Mouse (Mus musculus) lung, embryonic 16.5 days (tissue): ENCODE measurements at regions not wholly inside any gene's neighbourhood (a gene's known extent, or its start where the extent isn't known, plus 50 kb on each side); places are given as distances from the start of the nearest gene placed in this dataset.

ENCODE experiments used
- ATAC-seq: fragments of 200-750 bp; cut with Nextera tagmentation; 2 replicates; pipeline ENCODE4 v1.8.0; 2017; ENCODE audit warnings: low read depth, mild to moderate bottlenecking, moderate library complexity
- H3K27ac ChIP-seq: fragments of 300-500 bp; sonication (generic); 2 replicates; pipeline ENCODE4 v1.5.1; 2014; ENCODE audit warnings: mild to moderate bottlenecking, control low read depth, low read length
- H3K27me3 ChIP-seq: fragments of 300-500 bp; sonication (generic); 2 replicates; pipeline ENCODE4 v1.6.1; 2014; ENCODE audit warnings: low read depth, low read length, mixed read lengths; ENCODE audit not compliant: control insufficient read depth, insufficient read depth
- H3K36me3 ChIP-seq: fragments of 300-500 bp; sonication (generic); 2 replicates; pipeline ENCODE4 v1.6.1; 2014; ENCODE audit warnings: low read length; ENCODE audit not compliant: control insufficient read depth, insufficient read depth
- H3K4me1 ChIP-seq: fragments of 300-500 bp; sonication (generic); replicated peaks from 2 replicates; pipeline ENCODE4 v1.6.1; 2014; ENCODE audit warnings: low read length, mixed read lengths; ENCODE audit not compliant: control insufficient read depth, insufficient read depth
- H3K4me2 ChIP-seq: fragments of 300-500 bp; sonication (generic); 2 replicates; pipeline ENCODE4 v1.6.1; 2014; ENCODE audit warnings: low read depth, low read length, control low read depth
- H3K4me3 ChIP-seq: fragments of 300-500 bp; sonication (generic); 2 replicates; pipeline ENCODE4 v1.5.1; 2014; ENCODE audit warnings: mild to moderate bottlenecking, low read length, control low read depth
- H3K9ac ChIP-seq: fragments of 300-500 bp; sonication (generic); 2 replicates; pipeline ENCODE4 v1.6.1; 2014; ENCODE audit warnings: low read length, control low read depth
- H3K9me3 ChIP-seq: fragments of 300-500 bp; sonication (generic); 2 replicates; pipeline ENCODE4 v1.6.1; 2016; ENCODE audit warnings: low read length; ENCODE audit not compliant: control insufficient read depth
- WGBS: fragments of 180-500 bp; shearing (Covaris S2); extraction: QIAGEN DNeasy Blood & Tissue Kit; methylation state at CpG from one replicate; pipeline ENCODE4 v1.1.7; 2014; 5-methylcytosine and 5-hydroxymethylcytosine counted together

- Histone ChIP-seq H3K4me3 (no peak overlapping the region), H3K27ac (peak overlapping the region; percentile 63), H3K36me3 (no peaks in the 10 kb centered on the region), H3K9ac (no peak overlapping the region), H3K27me3 (no peaks in the 10 kb centered on the region), H3K4me2 (no peak overlapping the region), H3K9me3 (no peaks in the 10 kb centered on the region), H3K4me1 (peaks cover 14% of the 10 kb centered on the region)
- ATAC-seq = peak; percentile 68
- WGBS = 60% methylated on average over 12 of the region's 12 CpGs
Measured at GRCm38 (mm10) chr15:96829941-96830340, 130.4 kb upstream of the Slc38a2 start.

GRCm38 (mm10) chr15:96828681-96829080 lies 129.2 kb upstream of the Slc38a2 start:
- Histone ChIP-seq H3K36me3 (no peaks in the 10 kb centered on the region), H3K27ac (no peak overlapping the region), H3K4me1 (peaks cover 14% of the 10 kb centered on the region), H3K27me3 (no peaks in the 10 kb centered on the region), H3K4me3 (no peak overlapping the region), H3K9me3 (no peaks in the 10 kb centered on the region), H3K4me2 (no peak overlapping the region), H3K9ac (no peak overlapping the region)
- ATAC-seq = no peak
- WGBS = 86% methylated on average over 8 of the region's 8 CpGs

- Histone ChIP-seq H3K4me1 (peaks cover 14% of the 10 kb centered on the region), H3K9ac (no peak overlapping the region), H3K4me2 (no peak overlapping the region)
Measured at GRCm38 (mm10) chr15:96827931-96828330, 128.4 kb upstream of the Slc38a2 start.

GRCm38 (mm10) chr15:96818435-96818834 lies 118.9 kb upstream of the Slc38a2 start:
- H3K27me3 ChIP-seq = no peaks in the 10 kb centered on the region
- no peaks in the 10 kb centered on the region for H3K9me3 ChIP-seq
- no peak for ATAC-seq
- no peaks in the 10 kb centered on the region for H3K36me3 ChIP-seq
- no peaks in the 10 kb centered on the region for H3K4me1 ChIP-seq
- 84% methylated on average over 7 of the region's 7 CpGs for WGBS
- no peak overlapping the region for H3K4me2 ChIP-seq
- no peak overlapping the region for H3K9ac ChIP-seq
- no peak overlapping the region for H3K4me3 ChIP-seq
- H3K27ac ChIP-seq = no peak overlapping the region

More at GRCm38 (mm10) chr15:96827931-96828330, 128.4 kb upstream of the Slc38a2 start:
- Histone ChIP-seq H3K27me3 (no peaks in the 10 kb centered on the region), H3K36me3 (no peaks in the 10 kb centered on the region), H3K27ac (no peak overlapping the region), H3K9me3 (no peaks in the 10 kb centered on the region), H3K4me3 (no peak overlapping the region)
- ATAC-seq = no peak
- 25% methylated on average over 8 of the region's 8 CpGs for WGBS

GRCm38 (mm10) chr15:96817626-96818025 lies 118.1 kb upstream of the Slc38a2 start:
- no peak overlapping the region for H3K4me2 ChIP-seq
- H3K4me1 ChIP-seq = no peaks in the 10 kb centered on the region
- ATAC-seq = no peak
- no peaks in the 10 kb centered on the region for H3K36me3 ChIP-seq
- 80% methylated on average over 5 of the region's 5 CpGs for WGBS
- H3K4me3 ChIP-seq = no peak overlapping the region
- H3K27me3 ChIP-seq = no peaks in the 10 kb centered on the region
- no peaks in the 10 kb centered on the region for H3K9me3 ChIP-seq
- no peak overlapping the region for H3K9ac ChIP-seq
- H3K27ac ChIP-seq = no peak overlapping the region

- no peak overlapping the region for H3K9ac ChIP-seq
- peak; percentile 54; the same call in 1 of the 2 replicates for ATAC-seq
- H3K9me3 ChIP-seq = no peaks in the 10 kb centered on the region
- no peak overlapping the region for H3K4me2 ChIP-seq
- H3K27ac ChIP-seq = no peak overlapping the region
- H3K4me1 ChIP-seq = no peaks in the 10 kb centered on the region
- H3K36me3 ChIP-seq = no peaks in the 10 kb centered on the region
- no peaks in the 10 kb centered on the region for H3K27me3 ChIP-seq
- 53% methylated on average over 5 of the region's 5 CpGs for WGBS
- no peak overlapping the region for H3K4me3 ChIP-seq
Measured at GRCm38 (mm10) chr15:96816997-96817570, 117.6 kb upstream of the Slc38a2 start.

GRCm38 (mm10) chr15:96813472-96813871 lies 113.9 kb upstream of the Slc38a2 start:
- H3K27me3 ChIP-seq = no peaks in the 10 kb centered on the region
- H3K4me3 ChIP-seq = no peak overlapping the region
- H3K9me3 ChIP-seq = peaks cover 4% of the 10 kb centered on the region
- no peaks in the 10 kb centered on the region for H3K36me3 ChIP-seq
- H3K9ac ChIP-seq = no peak overlapping the region
- H3K27ac ChIP-seq = no peak overlapping the region
- H3K4me2 ChIP-seq = no peak overlapping the region
- no peak for ATAC-seq
- no peaks in the 10 kb centered on the region for H3K4me1 ChIP-seq
- 63% methylated on average over 2 of the region's 2 CpGs for WGBS

GRCm38 (mm10) chr15:96802729-96803053 lies 103.2 kb upstream of the Slc38a2 start:
- Histone ChIP-seq H3K27me3 (no peaks in the 10 kb centered on the region), H3K4me2 (no peak overlapping the region), H3K27ac (peak overlapping the region; percentile 76), H3K9me3 (no peaks in the 10 kb centered on the region), H3K9ac (no peak overlapping the region), H3K4me1 (peaks cover 18% of the 10 kb centered on the region), H3K36me3 (no peaks in the 10 kb centered on the region), H3K4me3 (no peak overlapping the region)
- ATAC-seq = no peak
- 42% methylated on average over 1 of the region's 1 CpGs for WGBS

GRCm38 (mm10) chr15:96802034-96802728 lies 102.7 kb upstream of the Slc38a2 start:
- Histone ChIP-seq H3K4me2 (no peak overlapping the region), H3K27me3 (no peaks in the 10 kb centered on the region), H3K4me1 (peaks cover 22% of the 10 kb centered on the region), H3K36me3 (no peaks in the 10 kb centered on the region), H3K9me3 (no peaks in the 10 kb centered on the region), H3K9ac (no peak overlapping the region), H3K27ac (peak overlapping the region; percentile 76), H3K4me3 (no peak overlapping the region)
- 36% methylated on average over 9 of the region's 9 CpGs for WGBS
- ATAC-seq = peak; percentile 83
